Mouse (Mus musculus) gonadal fat pad, adult 2 months (tissue): Measurements from ENCODE around the gene Gadd45g. TPM values are rescaled to one million over a fixed set of nuclear protein-coding genes. Genes with fewer than 3 reads are reported as not detected.

Experiments used
- DNase-seq: peaks from one replicate; pipeline ENCODE4 v3.0.0-alpha.2; 2012; ENCODE audit warnings: low read depth
- polyA plus RNA-seq: library from polyadenylated mRNA; depleted of rRNA; stranded (reverse); fragments of >200 nt; gene quantifications from 2 replicates; pipeline ENCODE4 v1.2.3, GENCODE M21; 2012; rRNA removed

The Gadd45g gene
- 41.6 and 59.9 TPM in 2 replicates for polyA plus RNA-seq

- DNase-seq, result no peak
Observed at GRCm38 (mm10) chr13:51846301-51846867, at the start of gene Gadd45g. Gadd45g (plus strand) TSS chr13:51846678.

GRCm38 (mm10) chr13:51797899-51798746 lies 48.4 kb upstream of the Gadd45g start:
- no peak for DNase-seq

GRCm38 (mm10) chr13:51799735-51800522 lies 46.5 kb upstream of the Gadd45g start:
- DNase-seq, result no peak

- DNase-seq, result no peak
Observed at GRCm38 (mm10) chr13:51800921-51801320, 45.6 kb upstream of the Gadd45g start.

GRCm38 (mm10) chr13:51805634-51806033 lies 40.8 kb upstream of the Gadd45g start:
- no peak for DNase-seq

GRCm38 (mm10) chr13:51806220-51806619 lies 40.3 kb upstream of the Gadd45g start:
- no peak for DNase-seq

- DNase-seq, result no peak
Observed at GRCm38 (mm10) chr13:51808141-51808540, 38.3 kb upstream of the Gadd45g start.

- DNase-seq, result no peak
Observed at GRCm38 (mm10) chr13:51813621-51814615, 32.6 kb upstream of the Gadd45g start.

GRCm38 (mm10) chr13:51814646-51815045 lies 31.8 kb upstream of the Gadd45g start:
- no peak for DNase-seq

GRCm38 (mm10) chr13:51815865-51816504 lies 30.5 kb upstream of the Gadd45g start:
- no peak for DNase-seq

- no peak for DNase-seq
Observed at GRCm38 (mm10) chr13:51816559-51817041, 29.9 kb upstream of the Gadd45g start.

GRCm38 (mm10) chr13:51818170-51818943 lies 28.1 kb upstream of the Gadd45g start:
- no peak for DNase-seq

- no peak for DNase-seq
Observed at GRCm38 (mm10) chr13:51818944-51819326, 27.5 kb upstream of the Gadd45g start.

- DNase-seq, result no peak
Observed at GRCm38 (mm10) chr13:51819351-51819750, 27.1 kb upstream of the Gadd45g start.

- DNase-seq, result no peak
Observed at GRCm38 (mm10) chr13:51821988-51822387, 24.5 kb upstream of the Gadd45g start.

GRCm38 (mm10) chr13:51823822-51824495 lies 22.5 kb upstream of the Gadd45g start:
- no peak for DNase-seq

- no peak for DNase-seq
Observed at GRCm38 (mm10) chr13:51830744-51831450, 15.6 kb upstream of the Gadd45g start.

- no peak for DNase-seq
Observed at GRCm38 (mm10) chr13:51832491-51832890, 14.0 kb upstream of the Gadd45g start.
